Mouse (Mus musculus) kidney, adult 2 months (tissue): ENCODE measurements around the gene Mprip.

Source experiments
- CTCF ChIP-seq: fragments of 200-500 bp; conservative IDR thresholded peaks from 2 replicates; pipeline ENCODE4 v1.5.1; 2011; ENCODE audit warnings: low read depth, mild to moderate bottlenecking, control low read depth, low read length, moderate library complexity, mixed read lengths; ENCODE audit not compliant: insufficient read depth, insufficient read length
- POLR2A ChIP-seq: fragments of 200-500 bp; IDR thresholded peaks from one replicate; pipeline ENCODE4 v1.6.1; 2011; ENCODE audit warnings: low read depth, low read length, control low read depth

DNA sequence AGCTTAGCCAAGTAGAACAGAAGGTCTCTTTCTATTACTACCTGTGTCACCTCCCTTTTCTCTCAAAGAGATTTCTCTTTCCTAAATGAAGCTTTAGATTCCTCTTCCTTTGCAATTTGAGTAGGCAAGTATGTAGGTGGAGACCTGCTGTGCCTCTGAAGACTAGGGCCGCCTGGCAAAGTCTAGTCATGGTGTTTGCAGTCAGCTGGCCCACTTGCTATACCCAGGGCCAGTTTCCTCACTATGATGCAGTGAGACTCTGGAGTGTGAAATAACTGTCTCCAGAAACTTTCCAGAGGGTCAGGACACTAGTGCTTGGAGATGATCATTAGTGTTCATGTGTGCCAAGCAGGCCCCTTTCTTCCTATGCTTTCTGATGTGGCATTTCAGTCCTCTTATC is 36.5 kb downstream of the Mprip start:
- TF ChIP-seq CTCF: no peak
- TF ChIP-seq POLR2A: no peak
